Mouse (Mus musculus): Measurements from ENCODE around the gene Nfe2l2. TPM values are rescaled to one million over a fixed set of nuclear protein-coding genes. Genes with fewer than 3 reads are reported as not detected.
"Not testable (repeated sequence)": the region's sequence is repeated elsewhere in the genome, so short reads cannot be mapped to it uniquely, and the experiment has no call there.

Nfe2l2 gene
- total RNA-seq, 2 experiments from 2014 or later = 63.5 to 64.6 TPM

- intact Hi-C loops (cut with DNase I) = loop anchor here (2.0 kb wide), 1 partner anchor 46 kb away; no protein-coding TSS in a partner anchor
- DNase-seq = peak; percentile 98 to 99
These were observed 45.5 kb downstream of the Nfe2l2 start, which contains the start of gene Hnrnpa3 for GRCm38 (mm10) chr2:75658727-75659628. Gene Hnrnpa3, plus strand, starts transcription at chr2:75659261.

GRCm38 (mm10) chr2:75657907-75658691 is 46.3 kb downstream of the Nfe2l2 start:
- DNase-seq = peak; percentile 50
- intact Hi-C loops (cut with DNase I) = loop anchor here (2.0 kb wide), 1 partner anchor 45 kb away; no protein-coding TSS in a partner anchor

- DNase-seq = no peak
- intact Hi-C loops (cut with DNase I) = no loop called here
These were observed 47.5 kb downstream of the Nfe2l2 start for GRCm38 (mm10) chr2:75656924-75657323.

GRCm38 (mm10) chr2:75654679-75655078 is 49.8 kb downstream of the Nfe2l2 start:
- intact Hi-C loops (cut with DNase I) = no loop called here
- DNase-seq = no peak

GRCm38 (mm10) chr2:75653150-75653549 is 51.3 kb downstream of the Nfe2l2 start:
- intact Hi-C loops (cut with DNase I) = no loop called here
- no peak for DNase-seq

GRCm38 (mm10) chr2:75650437-75650836 is 54.0 kb downstream of the Nfe2l2 start:
- DNase-seq = no peak
- intact Hi-C loops (cut with DNase I) = no loop called here

- intact Hi-C loops (cut with DNase I) = no loop called here
- DNase-seq = no peak
These were observed 59.2 kb downstream of the Nfe2l2 start for GRCm38 (mm10) chr2:75645251-75645650.

GRCm38 (mm10) chr2:75643950-75644349 is 60.5 kb downstream of the Nfe2l2 start:
- intact Hi-C loops (cut with DNase I) = no loop called here
- DNase-seq = no peak

- DNase-seq = peak; percentile 68 to 70
- intact Hi-C loops (cut with DNase I) = no loop called here
These were observed 61.5 kb downstream of the Nfe2l2 start for GRCm38 (mm10) chr2:75642795-75643550.

- DNase-seq; intact Hi-C loops (cut with DNase I): not testable (repeated sequence)
These were observed 62.1 kb downstream of the Nfe2l2 start for GRCm38 (mm10) chr2:75642312-75642711.

GRCm38 (mm10) chr2:75639535-75639934 is 64.9 kb downstream of the Nfe2l2 start:
- intact Hi-C loops (cut with DNase I) = not testable (repeated sequence)
- peak in 1 of 2 experiments; percentile 31 for DNase-seq

- DNase-seq; intact Hi-C loops (cut with DNase I): not testable (repeated sequence)
These were observed 66.6 kb downstream of the Nfe2l2 start for GRCm38 (mm10) chr2:75637822-75638221.

GRCm38 (mm10) chr2:75637361-75637760 is 67.1 kb downstream of the Nfe2l2 start:
- intact Hi-C loops (cut with DNase I) = no loop called here
- DNase-seq = no peak

GRCm38 (mm10) chr2:75637055-75637304 is 67.5 kb downstream of the Nfe2l2 start:
- intact Hi-C loops (cut with DNase I); DNase-seq: not testable (repeated sequence)

- intact Hi-C loops (cut with DNase I) = no loop called here
These were observed 68.0 kb downstream of the Nfe2l2 start for GRCm38 (mm10) chr2:75636261-75637054.

GRCm38 (mm10) chr2:75634431-75634830 is 70.0 kb downstream of the Nfe2l2 start:
- DNase-seq; intact Hi-C loops (cut with DNase I): not testable (repeated sequence)

More at GRCm38 (mm10) chr2:75636261-75637054, 68.0 kb downstream of the Nfe2l2 start:
- peak in 1 of 2 experiments; percentile 45 for DNase-seq

GRCm38 (mm10) chr2:75633784-75634183 is 70.7 kb downstream of the Nfe2l2 start:
- no peak for DNase-seq
- intact Hi-C loops (cut with DNase I) = no loop called here

- intact Hi-C loops (cut with DNase I) = no loop called here
- DNase-seq = no peak
These were observed 71.1 kb downstream of the Nfe2l2 start for GRCm38 (mm10) chr2:75633381-75633780.

- intact Hi-C loops (cut with DNase I) = no loop called here
These were observed 71.7 kb downstream of the Nfe2l2 start for GRCm38 (mm10) chr2:75632721-75633181.

GRCm38 (mm10) chr2:75632043-75632442 is 72.4 kb downstream of the Nfe2l2 start:
- intact Hi-C loops (cut with DNase I) = no loop called here
- DNase-seq = no peak

More at GRCm38 (mm10) chr2:75632721-75633181, 71.7 kb downstream of the Nfe2l2 start:
- DNase-seq = no peak
